Mouse (Mus musculus) hindbrain, embryonic 11.5 days (tissue): ENCODE measurements at regions not wholly inside any gene's neighbourhood (a gene's known extent, or its start where the extent isn't known, plus 50 kb on each side); places are given as distances from the start of the nearest gene placed in this dataset.

Source experiments
- ATAC-seq: fragments of 200-750 bp; cut with Nextera tagmentation; 2 replicates; pipeline ENCODE4 v1.8.0; 2017; ENCODE audit warnings: mild to moderate bottlenecking, moderate TSS enrichment, moderate library complexity; ENCODE audit not compliant: low FRiP score
- DNase-seq: peaks from one replicate; pipeline ENCODE4 v3.0.0-alpha.2; 2015; ENCODE audit warnings: low spot score
- H3K27ac ChIP-seq: fragments of 300-500 bp; sonication (generic); 2 replicates; pipeline ENCODE4 v1.5.1; 2014; ENCODE audit warnings: mild to moderate bottlenecking, low read depth, low read length
- H3K27me3 ChIP-seq: fragments of 300-500 bp; sonication (generic); 2 replicates; pipeline ENCODE4 v1.6.1; 2014; ENCODE audit warnings: mild to moderate bottlenecking, low read length, moderate library complexity, mixed read lengths; ENCODE audit not compliant: control insufficient read depth, insufficient read depth
- H3K36me3 ChIP-seq: fragments of 300-500 bp; sonication (generic); 2 replicates; pipeline ENCODE4 v1.6.1; 2014; ENCODE audit warnings: mild to moderate bottlenecking, low read length, moderate library complexity, mixed read lengths; ENCODE audit not compliant: control insufficient read depth, insufficient read depth
- H3K4me1 ChIP-seq: fragments of 300-500 bp; sonication (generic); replicated peaks from 2 replicates; pipeline ENCODE4 v1.6.1; 2014; ENCODE audit warnings: low read length, mixed read lengths; ENCODE audit not compliant: control insufficient read depth, insufficient read depth
- H3K4me2 ChIP-seq: fragments of 300-500 bp; sonication (generic); replicated peaks from 2 replicates; pipeline ENCODE4 v1.6.1; 2014; ENCODE audit warnings: mild to moderate bottlenecking, low read depth, low read length
- H3K4me3 ChIP-seq: fragments of 300-500 bp; sonication (generic); 2 replicates; pipeline ENCODE4 v1.5.1; 2014; ENCODE audit warnings: low read depth, low read length
- H3K9ac ChIP-seq: fragments of 300-500 bp; sonication (generic); 2 replicates; pipeline ENCODE4 v1.6.1; 2014; ENCODE audit warnings: low read depth, low read length
- H3K9me3 ChIP-seq: fragments of 300-500 bp; sonication (generic); 2 replicates; pipeline ENCODE4 v1.6.1; 2016; ENCODE audit warnings: low read length; ENCODE audit not compliant: control insufficient read depth
- WGBS: fragments of 180-500 bp; shearing (Covaris S2); extraction: QIAGEN DNeasy Blood & Tissue Kit; methylation state at CpG from one replicate; pipeline ENCODE4 v1.1.7; 2014; 5-methylcytosine and 5-hydroxymethylcytosine counted together

DNA sequence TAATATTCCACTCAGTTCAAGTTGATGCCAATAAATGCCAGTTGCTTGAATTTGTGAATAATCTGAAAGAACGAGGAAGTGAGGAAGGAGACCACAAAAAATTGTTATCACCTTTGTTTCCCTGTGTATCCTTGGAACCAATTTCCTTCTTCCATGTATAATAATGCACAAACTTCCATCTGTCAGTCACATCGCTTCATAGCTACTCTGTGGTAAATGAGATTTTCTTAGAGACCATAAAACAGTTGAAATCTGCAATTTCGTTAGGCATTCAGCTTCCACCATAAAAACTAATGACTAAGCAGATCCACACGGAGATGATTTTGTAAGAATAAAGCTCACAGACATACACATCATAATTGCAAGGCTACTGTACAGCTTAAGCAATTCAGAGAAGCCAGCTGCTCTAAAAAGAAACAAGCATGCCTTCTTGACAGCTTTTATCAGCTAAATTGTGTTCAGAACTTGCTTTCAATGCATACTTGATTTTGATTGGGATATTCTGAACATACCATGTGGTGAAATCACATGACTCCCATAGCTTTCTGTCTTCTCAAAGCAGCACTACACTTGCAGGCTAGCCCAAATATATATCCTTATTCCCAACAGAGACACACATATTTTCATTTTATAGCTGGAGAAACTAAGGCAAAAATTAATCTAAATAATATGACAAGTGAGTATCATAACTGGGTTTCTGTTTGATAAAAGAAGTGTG is 232.3 kb upstream of the Dlgap1 start:
- no peaks in the 10 kb centered on the region for H3K9me3 ChIP-seq
- no peaks in the 10 kb centered on the region for H3K4me1 ChIP-seq
- no peak for DNase-seq
- no peak overlapping the region for H3K4me2 ChIP-seq
- H3K36me3 ChIP-seq, result no peaks in the 10 kb centered on the region
- no peak overlapping the region for H3K9ac ChIP-seq
- no peaks in the 10 kb centered on the region for H3K27me3 ChIP-seq
- no peak for ATAC-seq
- H3K27ac ChIP-seq, result no peak overlapping the region
- no peak overlapping the region for H3K4me3 ChIP-seq
- 85% methylated on average over 4 of the region's 4 CpGs for WGBS

DNA sequence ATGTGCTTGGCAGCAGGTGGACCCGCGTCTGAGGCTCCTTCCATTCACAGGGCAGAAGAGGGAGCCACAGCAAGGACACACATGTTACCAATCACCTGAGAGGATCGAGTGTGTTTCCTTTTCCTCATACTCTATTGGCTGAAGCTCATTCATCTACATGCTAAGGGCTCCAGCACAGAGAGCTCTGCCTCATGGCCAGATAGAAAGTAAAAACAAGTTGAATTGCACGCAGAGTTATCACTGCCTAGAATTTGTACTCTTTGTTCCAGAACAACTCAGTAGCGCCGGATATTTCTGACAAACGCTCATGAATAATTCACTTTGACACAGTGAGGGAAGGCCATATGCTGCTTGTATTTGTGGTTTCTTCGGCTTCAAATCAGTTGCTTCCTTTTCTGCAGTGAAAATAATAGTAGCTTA is 199.9 kb upstream of the Dlgap1 start:
- no peak overlapping the region for H3K4me2 ChIP-seq
- WGBS, result 79% methylated on average over 8 of the region's 8 CpGs
- H3K9ac ChIP-seq, result no peak overlapping the region
- no peaks in the 10 kb centered on the region for H3K4me1 ChIP-seq
- ATAC-seq, result peak; percentile 64
- H3K27ac ChIP-seq, result no peak overlapping the region
- no peak for DNase-seq
- H3K4me3 ChIP-seq, result no peak overlapping the region
- H3K36me3 ChIP-seq, result no peaks in the 10 kb centered on the region
- no peaks in the 10 kb centered on the region for H3K9me3 ChIP-seq
- H3K27me3 ChIP-seq, result no peaks in the 10 kb centered on the region

GRCm38 (mm10) chr17:69770046-69770445 is 198.8 kb upstream of the Dlgap1 start:
- no peak for DNase-seq
- Histone ChIP-seq H3K9me3 (no peaks in the 10 kb centered on the region), H3K27ac (no peak overlapping the region), H3K36me3 (no peaks in the 10 kb centered on the region), H3K4me2 (no peak overlapping the region), H3K9ac (no peak overlapping the region), H3K4me1 (no peaks in the 10 kb centered on the region), H3K27me3 (no peaks in the 10 kb centered on the region), H3K4me3 (no peak overlapping the region)
- no peak for ATAC-seq
- 77% methylated on average over 4 of the region's 4 CpGs for WGBS

GRCm38 (mm10) chr17:69781201-69781600 is 187.7 kb upstream of the Dlgap1 start:
- Histone ChIP-seq H3K27ac (no peak overlapping the region), H3K36me3 (no peaks in the 10 kb centered on the region), H3K4me1 (no peaks in the 10 kb centered on the region), H3K9ac (no peak overlapping the region), H3K4me3 (no peak overlapping the region), H3K9me3 (no peaks in the 10 kb centered on the region), H3K27me3 (no peaks in the 10 kb centered on the region), H3K4me2 (no peak overlapping the region)
- ATAC-seq, result no peak
- DNase-seq, result no peak
- 91% methylated on average over 1 of the region's 1 CpGs for WGBS

GRCm38 (mm10) chr17:69786985-69787384 is 181.9 kb upstream of the Dlgap1 start:
- 91% methylated on average over 3 of the region's 3 CpGs for WGBS
- no peak for ATAC-seq

GRCm38 (mm10) chr17:69821473-69821872 is 147.4 kb upstream of the Dlgap1 start:
- Histone ChIP-seq H3K9me3 (no peaks in the 10 kb centered on the region), H3K4me3 (no peak overlapping the region), H3K4me2 (no peak overlapping the region), H3K9ac (no peak overlapping the region), H3K27ac (no peak overlapping the region), H3K36me3 (no peaks in the 10 kb centered on the region), H3K27me3 (no peaks in the 10 kb centered on the region), H3K4me1 (no peaks in the 10 kb centered on the region)
- 89% methylated on average over 5 of the region's 5 CpGs for WGBS
- ATAC-seq (no peak), DNase-seq (no peak)

More at GRCm38 (mm10) chr17:69786985-69787384, 181.9 kb upstream of the Dlgap1 start:
- Histone ChIP-seq H3K27ac (no peak overlapping the region), H3K9ac (no peak overlapping the region), H3K4me3 (no peak overlapping the region), H3K9me3 (no peaks in the 10 kb centered on the region), H3K36me3 (no peaks in the 10 kb centered on the region), H3K4me2 (no peak overlapping the region), H3K4me1 (no peaks in the 10 kb centered on the region), H3K27me3 (no peaks in the 10 kb centered on the region)
- DNase-seq, result no peak

GRCm38 (mm10) chr17:69821901-69822300 is 147.0 kb upstream of the Dlgap1 start:
- H3K27ac ChIP-seq, result no peak overlapping the region
- H3K4me2 ChIP-seq, result no peak overlapping the region
- H3K9ac ChIP-seq, result no peak overlapping the region
- no peaks in the 10 kb centered on the region for H3K27me3 ChIP-seq
- no peaks in the 10 kb centered on the region for H3K9me3 ChIP-seq
- no peak overlapping the region for H3K4me3 ChIP-seq
- DNase-seq, result no peak
- H3K36me3 ChIP-seq, result no peaks in the 10 kb centered on the region
- ATAC-seq, result no peak
- WGBS, result 77% methylated on average over 2 of the region's 2 CpGs
- H3K4me1 ChIP-seq, result no peaks in the 10 kb centered on the region

- Histone ChIP-seq H3K36me3 (no peaks in the 10 kb centered on the region), H3K9me3 (no peaks in the 10 kb centered on the region), H3K4me1 (no peaks in the 10 kb centered on the region), H3K4me3 (no peak overlapping the region), H3K4me2 (no peak overlapping the region), H3K27ac (no peak overlapping the region), H3K9ac (no peak overlapping the region), H3K27me3 (no peaks in the 10 kb centered on the region)
- DNase-seq, result no peak
- no peak for ATAC-seq
- 74% methylated on average over 1 of the region's 1 CpGs for WGBS
These were observed 146.0 kb upstream of the Dlgap1 start for GRCm38 (mm10) chr17:69822921-69823320.

DNA sequence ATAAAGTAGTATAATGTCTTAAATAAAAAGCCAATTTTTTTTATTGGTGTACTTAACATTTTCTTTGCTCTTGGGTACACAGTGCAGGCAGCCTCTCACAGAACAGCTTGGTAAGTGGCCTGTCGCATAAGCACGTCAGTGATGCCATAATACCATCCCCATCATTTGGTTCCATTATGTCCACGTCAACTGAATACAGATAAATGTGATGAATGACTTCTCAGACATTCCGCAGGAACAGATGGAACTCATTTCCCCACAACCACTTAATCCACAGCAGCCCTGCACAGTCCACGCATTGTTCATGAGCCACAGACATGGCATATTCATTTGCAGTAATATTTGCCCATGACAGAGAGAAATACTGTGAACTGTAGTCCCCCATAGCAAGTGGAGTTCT is 127.6 kb upstream of the Dlgap1 start:
- Histone ChIP-seq H3K36me3 (no peaks in the 10 kb centered on the region), H3K27ac (no peak overlapping the region), H3K4me1 (no peaks in the 10 kb centered on the region), H3K9me3 (no peaks in the 10 kb centered on the region), H3K4me2 (no peak overlapping the region), H3K9ac (no peak overlapping the region), H3K27me3 (no peaks in the 10 kb centered on the region), H3K4me3 (no peak overlapping the region)
- 68% methylated on average over 5 of the region's 5 CpGs for WGBS
- ATAC-seq (0 out of 2 replicates have a peak, but pooled peaks have one; percentile 38), DNase-seq (peak; percentile 1)
